Mouse (Mus musculus): ENCODE measurements around the gene Adap2. TPM values are rescaled to one million over a fixed set of nuclear protein-coding genes. Genes with fewer than 3 reads are reported as not detected.
A peak's percentile ranks its signal among the peaks of the same experiment; 100 is the strongest.
"Not testable (repeated sequence)": the region's sequence is repeated elsewhere in the genome, so short reads cannot be mapped to it uniquely, and the experiment has no call there.

Gene Adap2
- polyA plus RNA-seq, 1 experiment from 2014 or later, result 2.7 TPM

DNA sequence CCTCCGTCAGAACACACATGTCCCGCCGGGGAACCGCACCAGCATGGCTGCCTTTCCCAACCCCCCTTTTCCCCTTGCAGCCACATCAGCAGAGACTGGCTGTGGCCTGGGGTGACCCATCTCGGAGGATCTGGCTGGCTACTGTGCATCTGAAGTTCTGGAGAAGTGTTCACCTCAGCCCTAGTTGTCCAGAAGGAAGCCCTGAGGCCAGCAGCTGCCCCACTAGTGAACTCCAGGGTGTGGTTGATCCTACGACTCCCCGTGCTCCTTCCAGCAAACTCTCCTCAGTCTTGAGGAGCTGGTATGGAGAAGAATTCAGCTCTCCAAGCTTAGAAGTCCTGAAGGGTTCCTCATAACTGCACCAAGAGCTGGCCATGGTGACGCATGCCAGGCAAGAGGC lies 24.4 kb downstream of the Adap2 start:
- Histone ChIP-seq H3K36me3 (ENCODE audit: control insufficient read depth, insufficient read depth, low read length) (no peaks in the 10 kb centered on the region), H3K4me3 (ENCODE audit: low read depth, low read length) (no peak overlapping the region), H3K4me1 (replicated peaks; ENCODE audit: control insufficient read depth, insufficient read depth, low read length) (no peaks in the 10 kb centered on the region), H3K9me3 (ENCODE audit: control insufficient read depth, low read length) (no peaks in the 10 kb centered on the region), H3K27me3 (replicated peaks; ENCODE audit: control insufficient read depth, insufficient read depth, low read length) (no peaks in the 10 kb centered on the region), H3K9ac (ENCODE audit: low read depth, low read length) (no peak overlapping the region), H3K27ac (ENCODE audit: low read depth, low read length) (no peak overlapping the region), H3K4me2 (no peak overlapping the region)
- ATAC-seq (replicated peaks; ENCODE audit: low FRiP score), result no peak
- no peak for DNase-seq (ENCODE audit: low spot score)
- WGBS, result 79% methylated on average over 8 of the region's 8 CpGs

DNA sequence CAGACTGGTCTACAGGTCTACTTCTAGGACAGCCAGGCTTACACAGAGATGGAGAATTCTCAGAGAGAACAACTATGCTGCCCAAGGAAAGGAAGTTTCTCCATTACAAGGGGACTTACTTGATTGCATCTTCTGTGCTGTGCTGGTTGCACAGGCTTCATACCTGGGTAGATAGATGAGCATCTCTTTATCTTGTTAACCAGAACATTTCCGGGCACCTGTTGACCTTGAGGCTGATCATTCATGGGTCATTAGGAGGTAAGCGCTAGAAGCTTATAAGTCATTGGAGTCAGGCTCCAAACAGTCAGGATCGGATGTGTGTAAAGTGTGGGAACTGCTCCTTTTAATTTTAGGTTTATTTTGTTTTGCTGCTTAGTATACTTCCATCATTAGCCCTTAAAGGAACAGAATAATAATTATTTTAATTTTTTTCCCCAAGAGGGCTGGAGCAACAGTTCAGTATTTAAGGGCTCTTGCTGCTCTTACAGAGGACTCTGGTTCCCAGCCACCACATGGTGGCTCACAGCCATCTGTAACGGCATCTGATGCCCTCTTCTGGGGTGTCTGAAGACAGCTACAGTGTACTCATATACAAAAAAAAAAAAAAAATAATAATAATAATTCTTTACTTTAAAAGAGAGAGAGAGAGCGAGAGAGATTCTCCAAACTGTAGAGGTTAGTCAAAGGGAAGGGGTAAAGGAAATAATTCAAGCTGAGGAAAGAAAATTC lies 27.3 kb downstream of the Adap2 start:
- Histone ChIP-seq H3K27me3 (replicated peaks; ENCODE audit: control insufficient read depth, insufficient read depth, low read length) (no peaks in the 10 kb centered on the region), H3K9ac (ENCODE audit: low read depth, low read length) (no peak overlapping the region), H3K36me3 (ENCODE audit: control insufficient read depth, insufficient read depth, low read length) (no peaks in the 10 kb centered on the region), H3K4me3 (ENCODE audit: low read depth, low read length) (no peak overlapping the region), H3K4me1 (replicated peaks; ENCODE audit: control insufficient read depth, insufficient read depth, low read length) (no peaks in the 10 kb centered on the region), H3K4me2 (no peak overlapping the region), H3K9me3 (ENCODE audit: control insufficient read depth, low read length) (no peaks in the 10 kb centered on the region), H3K27ac (ENCODE audit: low read depth, low read length) (no peak overlapping the region)
- DNase-seq (ENCODE audit: low spot score), result no peak
- no peak for ATAC-seq (replicated peaks; ENCODE audit: low FRiP score)
- 72% methylated on average over 5 of the region's 5 CpGs for WGBS

DNA sequence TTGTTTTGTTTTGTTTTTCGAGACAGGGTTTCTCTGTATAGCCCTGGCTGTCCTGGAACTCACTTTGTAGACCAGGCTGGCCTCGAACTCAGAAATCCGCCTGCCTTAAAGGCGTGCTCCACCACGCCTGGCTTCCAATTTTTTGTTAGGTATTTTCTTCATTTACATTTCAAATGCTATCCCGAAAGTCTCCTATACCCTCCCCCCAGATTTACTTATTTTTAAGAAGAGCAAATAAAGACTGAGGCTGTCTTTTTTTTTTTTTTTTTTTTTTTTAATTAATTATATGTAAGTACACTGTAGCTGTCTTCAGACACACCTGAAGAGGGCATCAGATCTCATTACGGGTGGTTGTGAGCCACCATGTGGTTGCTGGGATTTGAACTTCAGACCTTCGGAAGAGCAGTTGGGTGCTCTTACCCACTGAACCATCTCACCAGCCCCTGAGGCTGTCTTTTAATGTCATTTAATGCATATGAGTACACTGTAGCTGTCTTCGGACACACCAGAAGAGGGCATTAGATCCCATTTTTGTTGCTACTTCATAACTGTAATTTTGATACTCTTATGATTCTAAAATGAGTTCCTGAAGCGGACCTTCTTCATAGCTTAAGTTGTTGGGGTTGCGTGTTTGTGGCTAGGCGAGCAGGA lies 29.3 kb downstream of the Adap2 start:
- peak; percentile 83 for ATAC-seq (replicated peaks; ENCODE audit: low FRiP score)
- peak overlapping the region; percentile 82; the same call in 1 of the 2 replicates for H3K27ac ChIP-seq (ENCODE audit: low read depth, low read length)
- H3K27me3 ChIP-seq (replicated peaks; ENCODE audit: control insufficient read depth, insufficient read depth, low read length), result not testable (repeated sequence)

DNA sequence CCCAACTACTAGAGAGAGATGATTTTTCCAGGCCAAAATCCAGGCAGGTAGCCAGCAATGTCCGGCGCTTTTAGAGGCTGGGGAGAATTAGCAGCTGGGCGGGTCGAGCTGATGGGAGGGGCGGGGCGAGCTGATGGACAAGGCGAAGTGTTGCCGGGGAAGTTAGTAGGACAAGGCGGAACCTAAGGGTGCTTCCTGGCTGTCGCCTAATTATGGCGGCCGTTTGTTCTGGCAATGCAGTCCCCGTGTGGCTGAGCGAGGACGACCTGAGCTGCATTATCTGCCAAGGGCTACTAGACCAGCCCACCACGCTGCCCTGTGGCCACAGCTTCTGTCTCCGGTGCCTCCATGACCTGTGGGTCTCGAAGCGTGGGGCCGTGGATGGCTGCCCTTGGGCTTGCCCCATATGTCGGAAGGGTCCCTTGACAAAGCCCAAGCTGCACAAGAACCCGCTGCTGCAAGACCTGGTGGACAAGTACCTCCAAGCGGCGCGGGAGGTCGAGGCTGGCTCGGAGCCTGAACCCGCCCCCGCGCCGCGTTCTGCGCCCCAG lies 29.9 kb downstream of the Adap2 start, which contains the start of gene Rnf135:
TSS of gene Rnf135 (plus strand) at position 147 of the 551 bp plus-strand sequence.
- WGBS, result under 1% methylated on average over 33 of the region's 33 CpGs
- peak; percentile 96 for ATAC-seq (replicated peaks; ENCODE audit: low FRiP score)
- Histone ChIP-seq H3K4me3 (ENCODE audit: low read depth, low read length) (peak within 1 kb of the TSS; percentile 85), H3K36me3 (ENCODE audit: control insufficient read depth, insufficient read depth, low read length) (no peaks in the 10 kb centered on the region), H3K27me3 (replicated peaks; ENCODE audit: control insufficient read depth, insufficient read depth, low read length) (no peaks in the 10 kb centered on the region), H3K9ac (ENCODE audit: low read depth, low read length) (peak within 1 kb of the TSS; percentile 95), H3K27ac (ENCODE audit: low read depth, low read length) (peak within 1 kb of the TSS; percentile 82), H3K4me1 (replicated peaks; ENCODE audit: control insufficient read depth, insufficient read depth, low read length) (no peaks in the 10 kb centered on the region), H3K9me3 (ENCODE audit: control insufficient read depth, low read length) (no peaks in the 10 kb centered on the region), H3K4me2 (peak within 1 kb of the TSS; percentile 78)
- DNase-seq (ENCODE audit: low spot score), result peak; percentile 86

More for the DNA sequence above, 29.3 kb downstream of the Adap2 start:
- Histone ChIP-seq H3K9ac (ENCODE audit: low read depth, low read length) (peak overlapping the region; percentile 95), H3K4me2 (peak overlapping the region; percentile 78), H3K4me3 (ENCODE audit: low read depth, low read length) (peak overlapping the region; percentile 85)
- WGBS, result 43% methylated on average over 12 of the region's 12 CpGs
- DNase-seq (ENCODE audit: low spot score); H3K9me3 ChIP-seq (ENCODE audit: control insufficient read depth, low read length); H3K4me1 ChIP-seq (replicated peaks; ENCODE audit: control insufficient read depth, insufficient read depth, low read length); H3K36me3 ChIP-seq (ENCODE audit: control insufficient read depth, insufficient read depth, low read length): not testable (repeated sequence)

DNA sequence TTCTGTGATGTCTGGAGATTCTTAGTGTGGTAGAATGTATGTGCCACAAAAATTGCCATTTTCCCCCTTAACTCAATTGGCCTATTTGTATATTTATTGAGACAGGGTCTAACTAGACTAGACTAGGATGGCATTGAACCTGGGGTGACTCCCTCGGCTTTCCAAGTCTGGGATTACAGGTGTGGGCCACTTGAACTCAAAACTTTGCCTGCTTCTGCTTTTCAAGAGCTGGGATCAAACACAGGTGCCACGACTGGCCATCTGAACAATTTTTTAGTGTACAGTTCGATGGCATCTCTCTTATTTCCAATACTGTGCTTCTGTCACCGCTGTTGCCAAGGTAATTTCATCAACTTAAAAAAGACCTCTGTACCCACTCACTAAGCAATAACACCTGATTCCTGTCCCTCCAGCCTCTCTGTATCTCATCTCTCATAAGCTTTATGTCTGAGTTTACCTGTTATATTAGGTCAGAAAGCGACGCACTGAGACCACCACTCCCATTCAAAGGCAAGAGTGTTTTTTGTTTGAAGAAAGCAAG lies 30.7 kb downstream of the Adap2 start:
- Histone ChIP-seq H3K27ac (ENCODE audit: low read depth, low read length) (no peak overlapping the region), H3K4me3 (ENCODE audit: low read depth, low read length) (peak overlapping the region; percentile 85), H3K27me3 (replicated peaks; ENCODE audit: control insufficient read depth, insufficient read depth, low read length) (no peaks in the 10 kb centered on the region), H3K9me3 (ENCODE audit: control insufficient read depth, low read length) (no peaks in the 10 kb centered on the region), H3K36me3 (ENCODE audit: control insufficient read depth, insufficient read depth, low read length) (no peaks in the 10 kb centered on the region), H3K4me1 (replicated peaks; ENCODE audit: control insufficient read depth, insufficient read depth, low read length) (no peaks in the 10 kb centered on the region), H3K4me2 (peak overlapping the region; percentile 78), H3K9ac (ENCODE audit: low read depth, low read length) (peak overlapping the region; percentile 95)
- DNase-seq (ENCODE audit: low spot score) (no peak), ATAC-seq (replicated peaks; ENCODE audit: low FRiP score) (no peak)
- 87% methylated on average over 6 of the region's 6 CpGs for WGBS

DNA sequence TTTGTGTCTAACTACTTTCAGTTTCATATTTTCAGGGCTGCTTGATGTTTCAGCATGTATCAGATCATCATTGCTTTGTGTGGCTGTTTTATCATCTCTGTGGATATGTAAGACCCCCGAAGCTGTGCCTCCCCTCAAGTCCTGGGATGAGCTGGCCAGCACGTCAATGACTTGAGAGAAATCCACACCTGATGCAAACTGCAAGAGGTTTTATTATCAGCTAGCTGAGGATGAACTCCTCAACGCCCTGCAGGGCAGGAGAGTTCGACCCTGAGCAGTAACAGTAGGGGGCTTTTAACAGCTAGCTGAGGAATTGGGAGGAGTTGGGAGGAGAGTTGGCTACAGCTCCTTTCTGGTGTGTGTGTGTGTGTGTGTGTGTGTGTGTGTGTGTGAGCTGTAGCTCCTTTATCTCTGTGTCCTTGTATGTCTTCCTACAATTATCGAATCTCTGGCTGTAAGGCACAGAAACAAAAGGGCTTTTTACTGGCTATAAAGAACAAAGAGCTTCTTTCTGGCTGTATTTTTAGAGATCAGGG lies 31.6 kb downstream of the Adap2 start:
- not testable (repeated sequence) for H3K9ac ChIP-seq (ENCODE audit: low read depth, low read length); ATAC-seq (replicated peaks; ENCODE audit: low FRiP score); H3K4me2 ChIP-seq; H3K36me3 ChIP-seq (ENCODE audit: control insufficient read depth, insufficient read depth, low read length); H3K4me3 ChIP-seq (ENCODE audit: low read depth, low read length); H3K27ac ChIP-seq (ENCODE audit: low read depth, low read length); H3K27me3 ChIP-seq (replicated peaks; ENCODE audit: control insufficient read depth, insufficient read depth, low read length); DNase-seq (ENCODE audit: low spot score); H3K4me1 ChIP-seq (replicated peaks; ENCODE audit: control insufficient read depth, insufficient read depth, low read length); H3K9me3 ChIP-seq (ENCODE audit: control insufficient read depth, low read length)
- 78% methylated on average over 5 of the region's 5 CpGs for WGBS

DNA sequence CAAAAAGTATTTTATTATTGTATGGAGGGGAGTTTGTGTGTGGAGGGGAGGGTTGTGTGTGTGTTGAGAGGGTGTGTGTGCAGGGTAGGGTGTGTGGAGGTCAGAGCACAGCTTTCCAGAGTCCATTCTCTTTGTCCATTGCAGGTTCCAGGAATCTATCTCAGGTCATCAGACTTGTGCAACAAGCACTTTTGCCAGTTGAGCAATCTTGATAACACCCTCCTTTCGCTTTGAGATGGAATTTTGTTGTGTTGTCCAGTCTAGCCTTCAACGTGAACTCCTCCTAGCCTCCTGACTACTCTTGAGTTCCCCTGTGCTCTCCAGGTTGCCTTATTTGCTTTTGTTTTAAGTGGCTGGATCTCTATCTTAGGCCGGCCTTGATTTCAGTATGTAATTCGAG lies 36.4 kb downstream of the Adap2 start:
- Histone ChIP-seq H3K4me3 (ENCODE audit: low read depth, low read length) (no peak overlapping the region), H3K9ac (ENCODE audit: low read depth, low read length) (no peak overlapping the region), H3K9me3 (ENCODE audit: control insufficient read depth, low read length) (no peaks in the 10 kb centered on the region), H3K36me3 (ENCODE audit: control insufficient read depth, insufficient read depth, low read length) (peaks cover 8% of the 10 kb centered on the region), H3K27me3 (replicated peaks; ENCODE audit: control insufficient read depth, insufficient read depth, low read length) (no peaks in the 10 kb centered on the region), H3K27ac (ENCODE audit: low read depth, low read length) (no peak overlapping the region), H3K4me1 (replicated peaks; ENCODE audit: control insufficient read depth, insufficient read depth, low read length) (no peaks in the 10 kb centered on the region), H3K4me2 (no peak overlapping the region)
- ATAC-seq (replicated peaks; ENCODE audit: low FRiP score) (no peak), DNase-seq (ENCODE audit: low spot score) (no peak)
- 73% methylated on average over 4 of the region's 4 CpGs for WGBS

DNA sequence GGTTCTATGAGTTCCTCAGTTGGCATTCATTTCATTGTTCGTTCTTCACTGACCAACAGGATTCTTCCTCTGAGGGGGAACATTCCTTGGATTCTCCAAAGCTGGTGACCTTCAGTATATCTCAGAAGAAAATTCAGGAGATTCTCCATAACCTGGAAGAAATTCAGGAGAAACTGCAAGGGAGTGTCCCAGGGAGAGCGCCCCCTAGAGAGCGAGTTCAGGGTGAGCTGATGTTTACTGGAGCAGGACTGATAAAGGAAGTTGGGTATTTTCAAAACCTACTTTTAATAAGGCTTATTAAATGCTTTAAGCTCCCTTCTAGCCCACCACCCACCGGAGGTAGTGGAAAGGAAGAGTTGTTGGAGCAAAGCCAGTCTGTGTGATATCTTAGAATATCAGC lies 39.9 kb downstream of the Adap2 start:
- H3K9ac ChIP-seq (ENCODE audit: low read depth, low read length), result no peak overlapping the region
- ATAC-seq (replicated peaks; ENCODE audit: low FRiP score), result no peak
- 70% methylated on average over 4 of the region's 4 CpGs for WGBS
- H3K4me3 ChIP-seq (ENCODE audit: low read depth, low read length), result no peak overlapping the region
- no peak overlapping the region for H3K27ac ChIP-seq (ENCODE audit: low read depth, low read length)
- no peak for DNase-seq (ENCODE audit: low spot score)
- H3K27me3 ChIP-seq (replicated peaks; ENCODE audit: control insufficient read depth, insufficient read depth, low read length), result no peaks in the 10 kb centered on the region
- H3K4me1 ChIP-seq (replicated peaks; ENCODE audit: control insufficient read depth, insufficient read depth, low read length), result no peaks in the 10 kb centered on the region
- no peaks in the 10 kb centered on the region for H3K9me3 ChIP-seq (ENCODE audit: control insufficient read depth, low read length)
- H3K36me3 ChIP-seq (ENCODE audit: control insufficient read depth, insufficient read depth, low read length), result peaks cover 9% of the 10 kb centered on the region
- H3K4me2 ChIP-seq, result no peak overlapping the region
